Mouse (Mus musculus): ENCODE measurements around the gene Tyro3. TPM values are rescaled to one million over a fixed set of nuclear protein-coding genes. Genes with fewer than 3 reads are reported as not detected.

Tyro3 gene
- 1 to 10 TPM; 2.1 to 4.5 TPM for total RNA-seq (2021)
- long read RNA-seq, experiment 1, partial matches to known transcripts, result 0 of 3 reads
- long read RNA-seq, experiment 1, other reads (novel, unspliced or antisense), result 1 of 3 reads
- long read RNA-seq, experiment 2, partial matches to known transcripts, result 4 of 5 reads
- long read RNA-seq, experiment 2, other reads (novel, unspliced or antisense), result 0 of 5 reads

DNA sequence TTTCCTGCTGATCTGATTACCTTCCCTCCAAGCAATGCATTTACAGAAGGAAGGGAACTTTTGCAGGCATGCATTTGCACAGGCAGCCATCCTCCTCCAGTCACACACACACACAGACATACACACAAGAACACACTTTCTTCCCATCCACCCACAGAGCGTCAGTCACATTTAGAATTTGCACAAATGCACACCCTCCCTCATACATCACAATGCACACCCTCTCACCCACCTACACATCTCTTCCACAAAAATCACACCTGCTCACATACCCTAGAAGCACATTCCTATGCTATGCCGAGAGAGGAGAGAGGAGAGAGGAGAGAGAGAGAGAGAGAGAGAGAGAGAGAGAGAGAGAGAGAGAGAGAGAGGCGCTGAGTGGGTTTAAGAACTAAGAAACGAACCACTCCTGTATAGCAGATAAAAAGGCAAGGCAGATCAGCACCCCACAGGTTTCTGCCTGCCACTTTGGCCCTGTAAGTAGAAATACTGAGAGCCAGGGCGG is at the start of gene Tyro3:
Gene Tyro3, plus strand, starts transcription at position 455 of the 505 bp plus-strand sequence.
- no peak for DNase-seq
- intact Hi-C loops (cut with DNase I), result loop anchor here (5.0 kb wide), 2 partner anchors 75 to 100 kb away; partner anchors contain the start of gene Mga

GRCm38 (mm10) chr2:119749260-119749659 is 48.3 kb upstream of the Tyro3 start:
- no peak for DNase-seq
- intact Hi-C loops (cut with DNase I), result no loop called here

DNA sequence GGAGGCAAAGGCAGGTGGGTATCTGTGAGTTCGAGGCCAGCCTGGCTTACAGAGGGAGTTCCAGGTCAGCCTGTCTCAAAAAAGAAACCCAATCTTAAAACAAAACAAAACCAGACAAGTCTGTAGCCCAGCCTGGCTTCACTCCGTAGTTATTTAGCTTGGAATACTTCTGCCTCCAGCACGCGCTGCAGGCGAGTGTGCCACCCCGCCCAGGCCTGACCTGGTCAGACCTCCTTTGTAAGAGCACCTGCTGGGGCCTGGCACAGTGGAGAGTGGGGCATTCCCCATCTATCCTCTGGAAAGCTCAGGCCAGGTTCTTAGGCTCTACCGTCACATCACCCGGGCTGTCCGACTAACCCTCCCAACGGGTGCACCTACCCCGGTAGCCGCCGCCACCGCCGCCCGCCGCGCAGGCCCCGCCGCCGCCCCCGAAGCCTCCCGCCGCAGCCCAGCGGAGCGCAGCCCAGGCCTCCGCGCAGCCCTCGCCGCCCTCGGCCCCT is 39.9 kb upstream of the Tyro3 start:
- DNase-seq, result peak in 1 of 2 experiments; percentile 12
- intact Hi-C loops (cut with DNase I), result no loop called here

GRCm38 (mm10) chr2:119758101-119758843 is 39.3 kb upstream of the Tyro3 start:
- DNase-seq, result peak; percentile 29 to 34
- intact Hi-C loops (cut with DNase I), result no loop called here

GRCm38 (mm10) chr2:119758844-119759835 is 38.4 kb upstream of the Tyro3 start:
- DNase-seq, result no peak
- intact Hi-C loops (cut with DNase I), result no loop called here

- intact Hi-C loops (cut with DNase I), result no loop called here
- DNase-seq, result no peak
Observed at GRCm38 (mm10) chr2:119760251-119760650, 37.3 kb upstream of the Tyro3 start, which contains the start of gene Ltk. Gene Ltk, minus strand, starts transcription at chr2:119760431.

DNA sequence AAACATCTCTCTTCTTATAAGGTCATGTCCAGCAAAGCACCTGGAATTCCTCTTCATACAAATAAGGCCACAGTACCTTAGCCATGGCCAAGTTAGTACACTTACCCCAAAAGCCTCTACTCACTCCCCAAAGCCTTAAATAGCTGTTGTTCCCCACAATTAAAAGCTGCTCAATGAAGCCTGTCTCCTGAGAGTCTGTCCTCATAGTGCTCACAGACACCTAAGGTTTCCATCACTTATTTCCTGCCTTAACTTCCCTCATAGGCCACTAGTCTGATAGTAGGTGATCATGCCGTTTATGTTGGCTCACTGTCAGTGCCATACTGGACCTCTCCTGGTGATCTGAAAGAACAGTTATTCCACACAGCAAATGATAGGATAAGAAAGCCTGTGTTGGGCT is 35.3 kb upstream of the Tyro3 start:
- intact Hi-C loops (cut with DNase I), result no loop called here

DNA sequence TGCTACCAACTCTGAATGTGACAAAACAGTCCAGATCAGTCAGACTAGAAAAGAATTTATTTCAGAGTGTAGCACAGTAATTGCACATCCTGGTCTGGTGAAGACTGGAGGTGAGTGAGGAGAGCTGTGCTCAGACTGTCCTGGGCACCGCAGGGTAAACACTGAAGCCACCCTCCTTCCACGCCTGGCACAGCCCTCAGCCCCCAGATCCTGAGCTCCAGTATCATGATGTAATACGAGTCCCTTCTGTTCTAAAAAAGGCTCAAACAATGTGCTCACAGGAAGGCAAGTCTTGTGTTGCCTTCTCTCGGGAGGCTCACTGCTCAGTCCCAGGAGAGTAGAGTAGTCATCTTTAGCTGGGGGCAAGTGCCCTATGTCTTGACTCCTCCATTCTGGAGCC is 33.6 kb upstream of the Tyro3 start:
- intact Hi-C loops (cut with DNase I), result no loop called here
- no peak for DNase-seq

More for the DNA sequence above, 35.3 kb upstream of the Tyro3 start:
- DNase-seq, result no peak

DNA sequence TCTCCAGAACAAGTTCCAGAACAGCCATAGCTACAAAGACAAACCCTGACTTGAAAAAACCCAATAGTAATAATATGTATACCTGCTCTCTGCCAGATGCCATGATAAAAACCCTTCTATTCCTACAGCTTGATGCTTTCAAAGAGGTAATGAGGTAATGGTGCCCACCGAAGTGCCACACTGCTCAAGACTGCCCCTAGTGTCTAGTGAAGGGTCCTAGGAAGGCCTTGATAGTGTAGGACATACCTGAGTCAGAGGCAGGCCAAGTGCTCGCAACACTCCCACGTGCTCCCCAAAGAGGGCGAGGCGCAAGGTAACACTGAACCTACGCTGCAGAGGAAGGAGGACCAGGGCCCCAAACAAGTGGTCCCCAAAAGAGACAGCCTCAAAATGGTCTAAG is 30.3 kb upstream of the Tyro3 start:
- intact Hi-C loops (cut with DNase I), result no loop called here
- no peak for DNase-seq

DNA sequence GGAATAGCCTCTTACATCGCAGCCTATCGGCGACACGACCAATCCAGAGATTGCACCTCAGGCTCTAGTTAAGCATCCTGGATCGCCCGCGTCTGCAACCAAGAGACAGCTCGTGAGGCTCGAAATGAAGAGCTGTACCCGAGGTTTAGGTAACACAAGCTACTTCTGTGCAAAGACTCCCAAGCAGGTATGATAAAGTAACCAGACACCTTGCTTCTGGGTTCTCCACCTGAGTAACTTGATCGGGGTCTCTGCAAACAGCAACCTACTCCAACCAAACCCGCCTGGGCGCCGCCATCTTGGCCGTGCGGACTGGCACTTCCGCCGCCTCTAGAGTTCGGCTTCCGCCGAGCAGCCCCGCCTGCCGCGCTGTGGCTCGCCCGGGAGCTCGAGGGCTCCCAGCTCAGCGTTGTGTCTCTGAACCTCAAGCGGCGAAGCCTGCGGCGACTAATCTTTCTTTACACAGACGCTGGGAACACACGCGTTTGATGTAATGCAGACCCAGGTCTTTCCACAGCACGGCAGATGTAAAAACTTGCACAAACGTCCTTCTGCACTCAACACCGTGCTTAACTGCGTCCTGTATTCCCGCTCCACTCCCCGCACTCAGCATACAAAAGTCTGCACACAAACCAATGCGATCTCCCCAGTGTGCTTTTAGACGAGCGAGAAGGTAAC is 10.2 kb upstream of the Tyro3 start, which contains the start of gene Rpap1:
Gene Rpap1, minus strand, starts transcription at position 332 of the 678 bp plus-strand sequence.
- intact Hi-C loops (cut with DNase I), result no loop called here
- peak; percentile 84 to 89 for DNase-seq

- DNase-seq, result no peak
- intact Hi-C loops (cut with DNase I), result no loop called here
Observed at GRCm38 (mm10) chr2:119789996-119790395, 7.5 kb upstream of the Tyro3 start.

DNA sequence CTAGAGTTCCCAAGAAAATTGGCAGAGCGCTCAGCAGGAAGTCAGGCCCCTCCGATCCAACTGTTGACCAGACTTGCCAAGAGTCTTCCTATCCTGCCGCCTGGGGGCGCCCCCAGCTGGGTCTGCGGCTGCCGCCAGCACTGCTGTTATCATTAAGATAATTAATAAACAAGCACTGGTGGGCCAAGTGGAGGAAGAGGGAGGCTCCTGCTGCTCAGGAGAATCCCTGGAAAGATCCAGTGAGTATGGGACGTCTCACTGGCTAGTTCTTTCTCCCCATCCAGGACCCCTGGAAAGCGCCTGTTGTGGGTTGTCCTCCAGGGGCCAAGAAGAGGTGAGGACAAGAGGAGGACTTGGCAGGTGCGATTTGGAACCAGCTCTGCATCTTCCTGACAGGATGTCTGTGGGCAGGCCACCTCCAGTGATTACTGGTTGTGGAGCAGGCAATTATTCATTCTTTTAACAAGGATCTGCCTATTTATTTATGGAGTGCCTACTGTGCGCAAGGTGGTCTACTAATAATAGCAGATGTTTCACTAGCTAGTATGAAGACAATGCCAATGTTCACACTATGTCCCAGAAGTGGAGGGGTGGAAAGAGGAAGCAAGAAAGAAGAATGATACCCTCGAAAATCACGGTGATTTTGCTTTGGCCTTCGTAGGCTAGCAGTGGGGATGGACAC is 854 bp downstream of the Tyro3 start:
- intact Hi-C loops (cut with DNase I), result loop anchor here (5.0 kb wide), 2 partner anchors 74 to 99 kb away; partner anchors contain the start of gene Mga
- DNase-seq, result peak; percentile 77 to 83

DNA sequence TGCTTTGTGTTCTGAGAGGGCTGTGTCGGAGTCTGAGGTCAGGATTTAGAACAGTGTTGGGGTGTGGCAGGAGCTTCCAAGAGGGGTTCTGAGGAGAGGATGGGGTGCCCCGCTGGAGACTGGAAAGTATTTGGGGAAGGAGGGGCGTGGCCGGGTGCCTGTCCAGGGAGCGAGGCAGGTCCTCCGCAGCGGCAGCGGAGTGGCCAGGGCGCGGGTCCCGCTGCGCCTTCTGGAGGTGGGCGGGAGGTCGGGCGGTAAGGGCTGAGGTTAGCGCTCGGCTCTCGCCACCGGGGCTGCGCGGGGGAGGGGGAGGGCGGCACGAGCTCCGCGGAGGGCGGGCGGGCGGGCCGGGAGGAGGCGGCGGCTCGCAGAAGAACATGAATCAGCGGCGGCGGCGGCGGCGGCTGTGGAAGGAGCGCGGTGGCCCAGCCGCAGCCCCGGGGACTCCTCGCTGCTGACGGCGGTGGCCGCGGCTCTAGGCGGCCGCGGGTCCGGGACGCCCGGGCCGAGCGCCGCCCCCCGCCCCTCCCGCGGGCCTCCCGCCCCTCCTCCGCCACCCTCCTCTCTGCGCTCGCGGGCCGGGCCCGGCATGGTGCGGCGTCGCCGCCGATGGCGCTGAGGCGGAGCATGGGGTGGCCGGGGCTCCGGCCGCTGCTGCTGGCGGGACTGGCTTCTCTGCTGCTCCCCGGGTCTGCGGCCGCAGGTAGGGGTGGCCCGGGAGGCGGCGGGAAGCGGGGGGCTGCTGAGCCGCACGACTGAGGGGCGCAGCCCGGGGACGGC is 1.8 kb downstream of the Tyro3 start:
- intact Hi-C loops (cut with DNase I), result loop anchor here (5.0 kb wide), 2 partner anchors 73 to 98 kb away; partner anchors contain the start of gene Mga
- DNase-seq, result peak; percentile 61 to 73

DNA sequence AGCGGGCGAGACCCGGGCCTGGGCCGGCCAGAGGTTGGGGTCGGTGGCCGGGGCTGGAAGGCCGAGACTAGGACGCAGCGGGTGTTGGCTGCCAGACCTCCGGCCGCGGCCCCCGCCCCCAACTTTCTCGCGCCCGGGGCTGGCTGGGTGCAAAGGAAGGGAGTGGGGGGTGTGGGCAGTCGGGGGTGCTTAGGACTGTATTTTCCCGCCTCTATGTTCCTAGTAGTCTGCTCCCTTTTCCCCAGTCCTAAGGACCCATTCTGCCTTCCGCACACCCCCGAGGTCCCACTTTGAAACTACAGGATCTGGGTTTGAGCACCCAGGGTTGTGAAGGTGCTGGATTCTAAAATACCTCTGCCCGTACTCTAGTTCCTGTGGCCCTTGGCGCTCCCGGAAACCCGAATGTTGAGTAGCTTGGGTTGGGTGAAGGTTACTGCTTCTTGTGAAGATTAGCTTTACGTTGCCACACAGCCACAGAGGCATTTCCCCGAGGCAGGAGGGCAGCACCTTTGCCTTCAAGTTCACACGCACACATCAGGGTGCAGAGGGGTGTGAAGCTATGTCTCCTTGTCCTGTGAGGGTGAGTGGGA is 2.5 kb downstream of the Tyro3 start:
- no peak for DNase-seq
- intact Hi-C loops (cut with DNase I), result loop anchor here (5.0 kb wide), 2 partner anchors 72 to 97 kb away; partner anchors contain the start of gene Mga

- DNase-seq, result no peak
- intact Hi-C loops (cut with DNase I), result no loop called here
Observed at GRCm38 (mm10) chr2:119800876-119801846, 3.6 kb downstream of the Tyro3 start.

GRCm38 (mm10) chr2:119802767-119803617 is 5.5 kb downstream of the Tyro3 start:
- peak; percentile 37 to 40 for DNase-seq

More at GRCm38 (mm10) chr2:119802767-119803617, 5.5 kb downstream of the Tyro3 start:
- intact Hi-C loops (cut with DNase I), result no loop called here
